Mouse (Mus musculus) intestine, embryonic 14.5 days (tissue): ENCODE results near the gene Klhl3. TPM values are rescaled to one million over a fixed set of nuclear protein-coding genes. Genes with fewer than 3 reads are reported as not detected.
"Not testable (repeated sequence)": the region's sequence is repeated elsewhere in the genome, so short reads cannot be mapped to it uniquely, and the experiment has no call there.

Experiments used
- ATAC-seq: fragments of 200-750 bp; cut with Nextera tagmentation; replicated peaks from 2 replicates; pipeline ENCODE4 v1.8.0; 2017; ENCODE audit warnings: low read depth, moderate number of reproducible peaks, moderate TSS enrichment, moderate library complexity; ENCODE audit not compliant: low FRiP score, low TSS enrichment
- DNase-seq: peaks from one replicate; pipeline ENCODE4 v3.0.0-alpha.2; 2018; ENCODE audit warnings: low spot score
- H3K27ac ChIP-seq: fragments of 300-500 bp; sonication (generic); 2 replicates; pipeline ENCODE4 v1.5.1; 2014; ENCODE audit warnings: low read depth, mild to moderate bottlenecking, control low read depth
- H3K27me3 ChIP-seq: fragments of 300-500 bp; sonication (generic); replicated peaks from 2 replicates; pipeline ENCODE4 v1.6.1; 2014; ENCODE audit warnings: low read length, control low read depth; ENCODE audit not compliant: control insufficient read depth, insufficient read depth
- H3K36me3 ChIP-seq: fragments of 300-500 bp; sonication (generic); 2 replicates; pipeline ENCODE4 v1.6.1; 2014; ENCODE audit warnings: low read length, control low read depth; ENCODE audit not compliant: control insufficient read depth, insufficient read depth
- H3K4me1 ChIP-seq: fragments of 300-500 bp; sonication (generic); replicated peaks from 2 replicates; pipeline ENCODE4 v1.6.1; 2014; ENCODE audit warnings: low read length, control low read depth, mixed read lengths; ENCODE audit not compliant: control insufficient read depth, insufficient read depth
- H3K4me2 ChIP-seq: fragments of 300-500 bp; sonication (generic); 2 replicates; pipeline ENCODE4 v1.6.1; 2014; ENCODE audit warnings: low read length
- H3K4me3 ChIP-seq: fragments of 300-500 bp; sonication (generic); 2 replicates; pipeline ENCODE4 v1.5.1; 2014; ENCODE audit warnings: low read depth, low read length, control low read depth, mixed read lengths
- H3K9ac ChIP-seq: fragments of 300-500 bp; sonication (generic); 2 replicates; pipeline ENCODE4 v1.6.1; 2014; ENCODE audit warnings: mild to moderate bottlenecking, low read length
- H3K9me3 ChIP-seq: fragments of 300-500 bp; sonication (generic); 2 replicates; pipeline ENCODE4 v1.6.1; 2016; ENCODE audit warnings: low read length, control low read depth; ENCODE audit not compliant: control insufficient read depth
- WGBS: fragments of 180-500 bp; shearing (Covaris S2); extraction: QIAGEN DNeasy Blood & Tissue Kit; methylation state at CpG from one replicate; pipeline ENCODE4 v1.1.7; 2014; 5-methylcytosine and 5-hydroxymethylcytosine counted together
- polyA plus RNA-seq: library from polyadenylated mRNA; unstranded; fragments of >200 nt; fragmentation: Nextera tagmentation; extraction: Ambion mirVana; gene quantifications from 2 replicates; pipeline ENCODE4 v1.2.1, GENCODE M21; 2014

The Klhl3 gene
- polyA plus RNA-seq, 1 experiment from 2014 or later = 3.3 TPM

- no peak for ATAC-seq
- Histone ChIP-seq H3K27me3 (no peaks in the 10 kb centered on the region), H3K4me1 (no peaks in the 10 kb centered on the region), H3K27ac (no peak overlapping the region), H3K36me3 (no peaks in the 10 kb centered on the region), H3K9me3 (0 out of 2 replicates have a peak, but pooled peaks cover 5% of the 10 kb centered on the region), H3K4me2 (peak overlapping the region; percentile 64), H3K4me3 (peak overlapping the region; percentile 26; the same call in 1 of the 2 replicates), H3K9ac (no peak overlapping the region)
- WGBS = 43% methylated on average over 5 of the region's 5 CpGs
- peak; percentile 54 for DNase-seq
Measured at GRCm38 (mm10) chr13:58149033-58149558, 35.7 kb upstream of the Klhl3 start.

- peak overlapping the region; percentile 64 for H3K4me2 ChIP-seq
- peak; percentile 84 for ATAC-seq
- WGBS = 1% methylated on average over 17 of the region's 17 CpGs
- no peaks in the 10 kb centered on the region for H3K4me1 ChIP-seq
- no peaks in the 10 kb centered on the region for H3K36me3 ChIP-seq
- no peak overlapping the region for H3K9ac ChIP-seq
- no peaks in the 10 kb centered on the region for H3K27me3 ChIP-seq
- DNase-seq = peak; percentile 86
- H3K4me3 ChIP-seq = peak overlapping the region; percentile 26
- H3K9me3 ChIP-seq = 0 out of 2 replicates have a peak, but pooled peaks cover 5% of the 10 kb centered on the region
- H3K27ac ChIP-seq = no peak overlapping the region
Measured at GRCm38 (mm10) chr13:58148256-58148831, 35.0 kb upstream of the Klhl3 start.

- no peak for DNase-seq
- Histone ChIP-seq H3K4me2 (no peak overlapping the region), H3K4me3 (no peak overlapping the region), H3K27ac (no peak overlapping the region), H3K9ac (no peak overlapping the region), H3K9me3 (0 out of 2 replicates have a peak, but pooled peaks cover 5% of the 10 kb centered on the region), H3K4me1 (no peaks in the 10 kb centered on the region), H3K36me3 (no peaks in the 10 kb centered on the region), H3K27me3 (no peaks in the 10 kb centered on the region)
- WGBS = 69% methylated on average over 1 of the region's 1 CpGs
- no peak for ATAC-seq
Measured at GRCm38 (mm10) chr13:58147760-58148159, 34.4 kb upstream of the Klhl3 start.

DNA sequence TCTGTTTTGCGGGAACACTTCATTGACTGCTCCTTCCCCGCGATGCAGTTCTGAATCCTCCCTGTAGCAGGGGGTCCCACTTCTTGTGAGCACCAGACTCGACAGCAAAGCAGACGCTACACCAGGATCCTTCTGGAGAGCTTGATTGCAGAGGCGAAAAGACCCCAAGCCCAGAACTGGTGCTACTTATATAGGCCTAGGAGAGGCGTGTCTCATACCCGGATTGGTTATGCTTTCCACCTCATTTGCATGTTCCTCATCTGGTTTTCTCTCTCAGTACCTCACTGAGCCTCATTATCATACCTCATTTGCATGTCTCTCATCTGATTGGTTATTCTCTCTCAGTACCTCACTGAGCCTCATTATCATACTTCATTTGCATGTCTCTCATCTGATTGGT, 33.2 kb upstream of the Klhl3 start:
- not testable (repeated sequence) for H3K4me3 ChIP-seq, ATAC-seq, H3K4me2 ChIP-seq, H3K9me3 ChIP-seq, H3K36me3 ChIP-seq, H3K27ac ChIP-seq, H3K9ac ChIP-seq, H3K27me3 ChIP-seq, DNase-seq, H3K4me1 ChIP-seq
- 96% methylated on average over 8 of the region's 8 CpGs for WGBS

DNA sequence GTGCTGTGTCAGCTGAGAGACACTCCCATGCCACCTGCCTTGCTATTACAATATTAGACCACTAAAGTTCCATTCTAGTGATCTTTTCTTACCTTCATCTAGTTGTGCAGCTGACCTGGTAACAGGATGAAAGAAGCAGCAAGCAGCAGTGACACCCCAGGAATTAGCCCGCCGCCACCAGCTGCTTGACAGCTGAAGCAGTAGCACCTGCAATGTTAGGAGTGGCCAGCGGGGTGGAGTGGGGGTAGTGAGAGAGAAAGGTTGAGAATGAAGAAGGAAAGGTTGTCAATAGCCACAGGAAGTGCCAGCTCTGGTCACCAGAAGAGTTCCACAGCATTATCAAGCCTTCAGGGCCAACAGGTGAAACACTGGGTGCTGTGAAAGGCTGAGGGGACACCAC, 18.3 kb upstream of the Klhl3 start:
- Histone ChIP-seq H3K9ac (no peak overlapping the region), H3K4me1 (peaks cover 6% of the 10 kb centered on the region; the same call in 1 of the 2 replicates), H3K4me3 (no peak overlapping the region), H3K36me3 (no peaks in the 10 kb centered on the region), H3K4me2 (no peak overlapping the region), H3K9me3 (no peaks in the 10 kb centered on the region), H3K27ac (no peak overlapping the region), H3K27me3 (no peaks in the 10 kb centered on the region)
- WGBS = 51% methylated on average over 3 of the region's 3 CpGs
- no peak for ATAC-seq
- DNase-seq = no peak

GRCm38 (mm10) chr13:58129687-58130246, 16.4 kb upstream of the Klhl3 start:
- WGBS = 25% methylated on average over 4 of the region's 4 CpGs
- Histone ChIP-seq H3K36me3 (peaks cover 14% of the 10 kb centered on the region), H3K4me3 (peak overlapping the region; percentile 100), H3K27ac (peak overlapping the region; percentile 99), H3K9me3 (no peaks in the 10 kb centered on the region), H3K9ac (peak overlapping the region; percentile 99), H3K27me3 (no peaks in the 10 kb centered on the region), H3K4me2 (peak overlapping the region; percentile 81), H3K4me1 (peaks cover 20% of the 10 kb centered on the region)
- DNase-seq (no peak), ATAC-seq (no peak)

GRCm38 (mm10) chr13:58128768-58129671, 15.6 kb upstream of the Klhl3 start:
- ATAC-seq = peak; percentile 97
- no peaks in the 10 kb centered on the region for H3K27me3 ChIP-seq
- DNase-seq = peak; percentile 96
- H3K4me3 ChIP-seq = peak overlapping the region; percentile 100
- peaks cover 15% of the 10 kb centered on the region for H3K36me3 ChIP-seq
- H3K4me1 ChIP-seq = peaks cover 28% of the 10 kb centered on the region
- WGBS = under 1% methylated on average over 82 of the region's 83 CpGs
- peak overlapping the region; percentile 81 for H3K4me2 ChIP-seq
- H3K27ac ChIP-seq = peak overlapping the region; percentile 99
- no peaks in the 10 kb centered on the region for H3K9me3 ChIP-seq
- peak overlapping the region; percentile 99 for H3K9ac ChIP-seq

- H3K4me1 ChIP-seq = peaks cover 34% of the 10 kb centered on the region
- H3K4me2 ChIP-seq = peak within 1 kb of the TSS; percentile 81
- ATAC-seq (peak; percentile 93), DNase-seq (no peak)
- peak within 1 kb of the TSS; percentile 100 for H3K4me3 ChIP-seq
- H3K36me3 ChIP-seq = peaks cover 15% of the 10 kb centered on the region
- no peaks in the 10 kb centered on the region for H3K9me3 ChIP-seq
- H3K9ac ChIP-seq = peak within 1 kb of the TSS; percentile 99
- no peaks in the 10 kb centered on the region for H3K27me3 ChIP-seq
- H3K27ac ChIP-seq = peak within 1 kb of the TSS; percentile 99
- under 1% methylated on average over 45 of the region's 62 CpGs for WGBS
Measured at GRCm38 (mm10) chr13:58128396-58128767, 15.0 kb upstream of the Klhl3 start, which contains the start of gene Hnrnpa0. Hnrnpa0 (minus strand) TSS chr13:58128556.
